Comparison of ENCODE assay signal across 9 mouse cellular contexts in the genomic region with DNA sequence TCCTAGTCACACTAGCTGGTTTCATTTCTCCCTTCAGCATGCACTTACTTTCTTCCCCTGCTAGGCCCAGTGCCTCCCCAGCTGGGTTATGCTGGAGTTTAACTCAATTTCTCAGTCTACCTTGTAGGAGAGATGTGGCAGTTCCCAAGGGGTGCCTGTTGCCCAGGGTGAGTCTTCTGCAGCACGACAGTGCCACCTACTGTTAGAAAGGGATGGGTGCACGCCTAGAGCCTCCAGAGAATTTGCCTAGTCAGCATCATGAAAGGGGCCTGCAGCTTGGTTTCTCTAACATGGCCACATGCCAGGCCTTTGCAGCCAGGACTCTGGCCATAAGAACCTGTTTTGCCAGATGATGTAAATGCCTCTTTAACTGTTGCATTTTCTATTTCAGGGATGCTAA. TPM values are rescaled to one million over a fixed set of nuclear protein-coding genes. Genes with fewer than 3 reads are reported as not detected.
DNase-seq lines count a peak whose midpoint lies in the region; ATAC-seq and TF ChIP-seq lines count a peak whose summit lies in the region.
"Had no signal": no experiment of that assay in that cellular context is flagged by ENCODE, and none has a peak within 500 bp of the region (broad histone marks: within the 10 kb centered on the region; RNA-seq: fewer than 3 reads in every experiment).

No protein-coding gene starts in this region.

- 0 out of 2 replicates have a peak, but pooled peaks have one; percentile 7 for TF ChIP-seq EP300 in liver, postnatal 0 days (IDR thresholded peaks at IDR 0.05; ENCODE audit: low read depth)

- peak; percentile 98 for TF ChIP-seq CTCF in liver, postnatal 0 days (IDR thresholded peaks at IDR 0.05; ENCODE audit: low read depth)

- ATAC-seq in forebrain, embryonic 15.5 days (replicated peaks) = peak; percentile 97
- peak; percentile 95 for ATAC-seq in liver, postnatal 0 days
- peak; percentile 98 for ATAC-seq in neutrophil, adult 5-6 weeks (ENCODE audit: extremely low read depth, insufficient number of reproducible peaks, low FRiP score, poor library complexity, severe bottlenecking)

- H3K9ac ChIP-seq in ES-E14 (ENCODE audit: insufficient read depth, low read depth, low read length, poor library complexity, severe bottlenecking) = no peak overlapping the region
- no peak overlapping the region for H3K9ac ChIP-seq in forebrain, embryonic 15.5 days (replicated peaks)
- no peak overlapping the region for H3K9ac ChIP-seq in liver, postnatal 0 days (replicated peaks)

- DNase-seq in ES-E14 (ENCODE audit: low read depth, low spot score) = peak; percentile 65
- peak; percentile 86 for DNase-seq in cerebellum, adult 11-12 months
- peak; percentile 29 for DNase-seq in heart, postnatal 25 days (ENCODE audit: low spot score)
- peak; percentile 88 for DNase-seq in layer of hippocampus, adult 11-12 months (ENCODE audit: low spot score)
- DNase-seq in liver, postnatal 0 days = peak; percentile 84
- peak; percentile 55 to 61 for DNase-seq in thymus, adult 18-20 months

- no peaks in the 10 kb centered on the region for H3K4me1 ChIP-seq in ES-E14 (ENCODE audit: control insufficient read depth in 2 of 2, insufficient read depth in 2 of 2, low read length in 2 of 2, poor library complexity in 1 of 2)
- H3K4me1 ChIP-seq in forebrain, embryonic 15.5 days = no peaks in the 10 kb centered on the region; the same call in 1 of the 2 replicates
- H3K4me1 ChIP-seq in liver, postnatal 0 days (ENCODE audit: insufficient read depth) = no peaks in the 10 kb centered on the region

- 3% methylated on average over 2 of the region's 2 CpGs for WGBS in forebrain, embryonic 15.5 days
- 2% methylated on average over 2 of the region's 2 CpGs for WGBS in liver, postnatal 0 days (ENCODE audit: insufficient replicate concordance)

- intact Hi-C loops in heart, postnatal 25 days (cut with DNase I) = loop anchor here (10.0 kb wide), 1 partner anchor 519 kb away; no protein-coding TSS in a partner anchor

- no peaks in the 10 kb centered on the region for H3K27me3 ChIP-seq in forebrain, embryonic 15.5 days
- no peaks in the 10 kb centered on the region for H3K27me3 ChIP-seq in liver, postnatal 0 days (ENCODE audit: insufficient read depth, low read length)

- H3K27ac ChIP-seq in ES-E14 (ENCODE audit: insufficient read depth, low read depth, low read length, poor library complexity, severe bottlenecking) = no peak overlapping the region
- H3K27ac ChIP-seq in forebrain, embryonic 15.5 days (replicated peaks) = no peak overlapping the region
- no peak overlapping the region for H3K27ac ChIP-seq in liver, postnatal 0 days (ENCODE audit: low read depth)

- no peaks in the 10 kb centered on the region for H3K36me3 ChIP-seq in ES-E14 (ENCODE audit: control insufficient read depth, insufficient read depth, low read length, poor library complexity, severe bottlenecking)
- H3K36me3 ChIP-seq in forebrain, embryonic 15.5 days = no peaks in the 10 kb centered on the region
- no peaks in the 10 kb centered on the region for H3K36me3 ChIP-seq in liver, postnatal 0 days (replicated peaks; ENCODE audit: insufficient read depth, low read length)

- in situ Hi-C loops in ES-E14 (cut with MboI; ENCODE audit: low sequenced_read_pairs in 2 of 2, unreplicated experiment in 2 of 2) = loop anchor here (10.0 to 25.0 kb wide), 2 partner anchors 301 to 319 kb away; no protein-coding TSS in a partner anchor

- H3K9me3 ChIP-seq in ES-E14 (ENCODE audit: control insufficient read depth, insufficient read depth, low read depth, low read length) = peaks cover 6% of the 10 kb centered on the region; the same call in 1 of the 2 replicates
- H3K9me3 ChIP-seq in forebrain, embryonic 15.5 days = no peaks in the 10 kb centered on the region
- no peaks in the 10 kb centered on the region for H3K9me3 ChIP-seq in liver, postnatal 0 days (ENCODE audit: low read length)

- H3K4me2 ChIP-seq in forebrain, embryonic 15.5 days (replicated peaks) = no peak overlapping the region
- no peak overlapping the region for H3K4me2 ChIP-seq in liver, postnatal 0 days (ENCODE audit: low read depth, low read length)

- H3K4me3 ChIP-seq in ES-E14 (ENCODE audit: insufficient read depth in 1 of 2, low read depth in 1 of 2, low read length in 2 of 2, poor library complexity in 1 of 2, severe bottlenecking in 1 of 2) = no peak overlapping the region
- no peak overlapping the region for H3K4me3 ChIP-seq in forebrain, embryonic 15.5 days
- H3K4me3 ChIP-seq in liver, postnatal 0 days (ENCODE audit: low read depth, low read length) = no peak overlapping the region
- H3K4me3 ChIP-seq: myocyte had no signal

TF ChIP-seq in ES-E14, 5 proteins besides CTCF, POLR2A, EP300 and RAD21:
- TF ChIP-seq CHD2 (IDR thresholded peaks at IDR 0.05; ENCODE audit: low read depth, low read length) = no peak
- TF ChIP-seq ZC3H11A (IDR thresholded peaks at IDR 0.05; ENCODE audit: borderline replicate concordance, low read depth, low read length) = peak; percentile 89; the same call in 1 of the 2 replicates
- TF ChIP-seq MAFK (IDR thresholded peaks at IDR 0.05; ENCODE audit: insufficient read depth, low read depth, low read length) = peak; percentile 100

RNA-seq across cellular contexts. Expression of a gene that starts 57.8 kb away (rescaled TPM):
- 1.8 and 2.1 TPM in 2 replicates for total RNA-seq in ES-E14 (2012; rRNA removed)
- 6.6 and 8.2 TPM in 2 replicates for polyA plus RNA-seq in forebrain, embryonic 15.5 days (2015; fragmentation: Nextera tagmentation; extraction: Ambion mirVana)
- 10 to 100 TPM; 71.8 to 80.5 TPM for total RNA-seq in heart, postnatal 25 days (2021)
- polyA plus RNA-seq in liver, postnatal 0 days (2015; fragmentation: Nextera tagmentation; extraction: Ambion mirVana) = 2.0 and 2.3 TPM in 2 replicates
- total RNA-seq in neutrophil, adult 5-6 weeks (2017) = 8.1 and 11.7 TPM in 2 replicates

Comparison
In these comparisons a context has a peak if more than half of its experiments do, and no peak if none do; other contexts are left out.
1. DNase-seq: peak in every context shown above with its lines; median percentile 88 in layer of hippocampus, adult 11-12 months; 86 in cerebellum, adult 11-12 months; 84 in liver, postnatal 0 days; 65 in ES-E14; 58 in thymus, adult 18-20 months; 29 in heart, postnatal 25 days.